11 mouse cellular contexts compared by ENCODE assay signal in the genomic region with DNA sequence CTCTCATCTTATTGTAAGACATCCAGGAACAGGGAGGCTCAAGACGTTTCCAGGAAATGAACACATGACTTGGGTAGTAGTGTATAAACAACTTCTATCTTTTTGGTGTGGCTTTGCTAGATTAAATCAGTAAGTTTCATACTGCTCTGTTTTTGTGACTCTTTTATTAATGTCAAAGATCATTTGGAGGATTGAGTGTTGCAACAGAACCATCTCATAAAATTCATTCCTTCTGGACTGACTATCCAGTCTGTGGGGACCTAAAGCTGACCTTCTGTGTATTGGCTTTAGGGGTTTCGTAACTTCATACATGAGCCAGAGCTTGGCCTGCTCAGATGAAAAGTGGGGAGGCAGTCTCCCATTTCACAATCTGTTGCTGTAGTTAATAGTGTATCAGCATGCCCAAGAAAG. TPM values are rescaled to one million over a fixed set of nuclear protein-coding genes. Genes with fewer than 3 reads are reported as not detected.
DNase-seq lines count a peak whose midpoint lies in the region; ATAC-seq lines count a peak whose summit lies in the region.
"Had no signal": no experiment of that assay in that cellular context is flagged by ENCODE, and none has a peak within 500 bp of the region (broad histone marks: within the 10 kb centered on the region; RNA-seq: fewer than 3 reads in every experiment).

No protein-coding gene starts in this region.

- H3K36me3 ChIP-seq in kidney, embryonic 16.5 days (ENCODE audit: insufficient read depth, low read length) = peaks cover 22% of the 10 kb centered on the region
- H3K36me3 ChIP-seq in forebrain, embryonic 11.5 days (ENCODE audit: control insufficient read depth, insufficient read depth, low read length) = no peaks in the 10 kb centered on the region; the same call in 1 of the 2 replicates

- H3K27ac ChIP-seq in kidney, embryonic 16.5 days (ENCODE audit: low read length) = no peak overlapping the region
- no peak overlapping the region for H3K27ac ChIP-seq in forebrain, embryonic 11.5 days (ENCODE audit: low read depth, low read length)
- H3K27ac ChIP-seq: embryonic facial prominence, embryonic 12.5 days had no signal

- H3K4me1 ChIP-seq in kidney, embryonic 16.5 days (ENCODE audit: insufficient read depth, low read length) = no peaks in the 10 kb centered on the region
- no peaks in the 10 kb centered on the region for H3K4me1 ChIP-seq in forebrain, embryonic 11.5 days (replicated peaks; ENCODE audit: control insufficient read depth, insufficient read depth, low read length)
- H3K4me1 ChIP-seq: embryonic facial prominence, embryonic 12.5 days had no signal

- H3K4me2 ChIP-seq in kidney, embryonic 16.5 days (replicated peaks; ENCODE audit: low read depth, low read length) = no peak overlapping the region
- H3K4me2 ChIP-seq in forebrain, embryonic 11.5 days (ENCODE audit: low read depth, low read length, severe bottlenecking) = no peak overlapping the region
- H3K4me2 ChIP-seq: embryonic facial prominence, embryonic 12.5 days had no signal

- no peak overlapping the region for H3K9ac ChIP-seq in kidney, embryonic 16.5 days (replicated peaks; ENCODE audit: low read length)
- no peak overlapping the region for H3K9ac ChIP-seq in forebrain, embryonic 11.5 days (ENCODE audit: low read length)
- H3K9ac ChIP-seq: embryonic facial prominence, embryonic 12.5 days had no signal

- peaks cover 3% of the 10 kb centered on the region; the same call in 1 of the 2 replicates for H3K9me3 ChIP-seq in kidney, embryonic 16.5 days (ENCODE audit: low read length)
- H3K9me3 ChIP-seq in forebrain, embryonic 11.5 days (ENCODE audit: control insufficient read depth, low read length) = no peaks in the 10 kb centered on the region
- H3K9me3 ChIP-seq: embryonic facial prominence, embryonic 12.5 days had no signal

- ATAC-seq in kidney, embryonic 16.5 days (ENCODE audit: low FRiP score, low TSS enrichment) = no peak
- no peak for ATAC-seq in forebrain, embryonic 11.5 days (replicated peaks; ENCODE audit: low FRiP score)
- ATAC-seq: intestine, embryonic 16.5 days had no signal

- no peak overlapping the region for H3K4me3 ChIP-seq in kidney, embryonic 16.5 days (ENCODE audit: low read length)
- no peak overlapping the region for H3K4me3 ChIP-seq in forebrain, embryonic 11.5 days (ENCODE audit: low read depth, low read length)
- H3K4me3 ChIP-seq: embryonic facial prominence, embryonic 12.5 days had no signal

- no peaks in the 10 kb centered on the region for H3K27me3 ChIP-seq in kidney, embryonic 16.5 days (ENCODE audit: insufficient read depth, low read length)
- H3K27me3 ChIP-seq in forebrain, embryonic 11.5 days (ENCODE audit: control insufficient read depth, insufficient read depth, low read length) = no peaks in the 10 kb centered on the region
- H3K27me3 ChIP-seq: embryonic facial prominence, embryonic 12.5 days had no signal

- 78% methylated on average over 2 of the region's 2 CpGs for WGBS in kidney, embryonic 16.5 days
- 82% methylated on average over 2 of the region's 2 CpGs for WGBS in forebrain, embryonic 11.5 days

- peak; percentile 16 for DNase-seq in kidney, adult 9 months
- DNase-seq in 3T3-L1 (ENCODE audit: low read depth, low spot score) (peak; percentile 58), 416B (ENCODE audit: low read depth) (peak; percentile 53)
- peak; percentile 76 for DNase-seq in fat pad, adult 2 months (ENCODE audit: extremely low read depth, low read depth, low spot score)
- DNase-seq in cerebellum, postnatal 4 days (ENCODE audit: low spot score in 2 of 2) = no peak
- no peak for DNase-seq in forebrain, embryonic 11.5 days (ENCODE audit: low spot score)
- DNase-seq: cerebellum, adult 8-10 months; thymus, postnatal 14 days had no signal

RNA-seq across cellular contexts. Expression of a gene that starts 38.9 kb away (rescaled TPM):
- polyA plus RNA-seq in kidney, embryonic 16.5 days (2015; fragmentation: Nextera tagmentation; extraction: Ambion mirVana) = 32.2 and 33.8 TPM in 2 replicates
- 51.3 and 58.5 TPM in 2 replicates for polyA plus RNA-seq in forebrain, embryonic 11.5 days (2014; fragmentation: Nextera tagmentation; extraction: Ambion mirVana)

Comparison
In these comparisons a context has a peak if more than half of its experiments do, and no peak if none do; other contexts are left out.
1. DNase-seq: peak in kidney, adult 9 months (single experiment), 3T3-L1 (single experiment), 416B (single experiment) and fat pad, adult 2 months (single experiment); none in cerebellum, postnatal 4 days (0 of 2) and forebrain, embryonic 11.5 days (single experiment).